In genomic region chr2:44539121-44539634, GRCm38 (mm10) we compare ENCODE assay signal across 19 mouse cellular contexts.
"Had no signal": no experiment of that assay in that cellular context is flagged by ENCODE, and none has a peak within 500 bp of the region (broad histone marks: within the 10 kb centered on the region; RNA-seq: fewer than 3 reads in every experiment).

No protein-coding gene starts in this region.

- DNase-seq: kidney, adult 11 months; kidney, adult 8-10 months; kidney, postnatal 10 days; kidney, postnatal 36 days; layer of hippocampus, postnatal 36 days; liver; lung, adult 2 months; midbrain, embryonic 14.5 days; thymus, adult 2 months; thymus, postnatal 14 days had no signal

- H3K9ac ChIP-seq: kidney, embryonic 15.5 days; limb, embryonic 12.5 days; liver, embryonic 12.5 days; liver, embryonic 15.5 days had no signal

- ATAC-seq: liver, embryonic 12.5 days; lung, postnatal 0 days had no signal

- H3K36me3 ChIP-seq: kidney, embryonic 15.5 days; limb, embryonic 12.5 days; liver, embryonic 12.5 days; liver, embryonic 15.5 days had no signal

- H3K4me1 ChIP-seq: kidney, embryonic 15.5 days; limb, embryonic 12.5 days; liver, embryonic 12.5 days; liver, embryonic 15.5 days; megakaryocyte, embryonic 14.5 days had no signal

- H3K27me3 ChIP-seq: kidney, embryonic 15.5 days; limb, embryonic 12.5 days; liver, embryonic 12.5 days; liver, embryonic 15.5 days; megakaryocyte, embryonic 14.5 days had no signal

- H3K4me3 ChIP-seq: kidney, embryonic 15.5 days; left cerebral cortex, adult 2 months; limb, embryonic 12.5 days; liver, embryonic 12.5 days; liver, embryonic 15.5 days; megakaryocyte, embryonic 14.5 days had no signal

- H3K27ac ChIP-seq: kidney, embryonic 15.5 days; left cerebral cortex, adult 2 months; limb, embryonic 12.5 days; liver, embryonic 12.5 days; liver, embryonic 15.5 days; macrophage had no signal

- H3K9me3 ChIP-seq: kidney, embryonic 15.5 days; limb, embryonic 12.5 days; liver, embryonic 12.5 days; liver, embryonic 15.5 days; megakaryocyte, embryonic 14.5 days had no signal

- H3K4me2 ChIP-seq: kidney, embryonic 15.5 days; limb, embryonic 12.5 days; liver, embryonic 12.5 days; liver, embryonic 15.5 days; midbrain, embryonic 11.5 days had no signal
